Mouse (Mus musculus) Patski (cell line): ENCODE data around the gene Gab1. TPM values are rescaled to one million over a fixed set of nuclear protein-coding genes. Genes with fewer than 3 reads are reported as not detected.

Experiments used
- ATAC-seq: fragments of 100-300 bp; one replicate; pipeline ENCODE4 v1.8.0; 2021
- CTCF ChIA-PET: fragments of 350-600 bp; sonication (Branson Sonifier 250); formaldehyde crosslinking; loops from one replicate; lab custom pipeline; 2022; ENCODE audit warnings: inconsistent platforms; lab: Charles Lee
- POLR2A ChIA-PET: fragments of 350-600 bp; sonication (Branson Sonifier 250); formaldehyde crosslinking; loops from one replicate; lab custom pipeline; 2022; ENCODE audit warnings: antibody characterized with exemption, inconsistent platforms; lab: Charles Lee
- DNase-seq: peaks from one replicate; pipeline ENCODE4 v3.0.0-alpha.2; 2011; ENCODE audit warnings: low read depth, low spot score
- H3K27me3 ChIP-seq: fragments of 371-371 bp; one replicate; pipeline ENCODE4 v1.5.1; 2021
- CTCF ChIP-seq: fragments of 100-300 bp; IDR thresholded peaks from one replicate; pipeline ENCODE4 v1.5.1; 2021
- in situ Hi-C: fragments of 300-500 bp; cut with MboI; formaldehyde crosslinking; loops from 3 replicates; pipeline ENCODE4 v1.11.1; 2018; ENCODE audit warnings: low pct_unique_long_range_greater_than_20kb, mixed read lengths
- polyA plus RNA-seq: library from polyadenylated mRNA; unstranded; gene quantifications from one replicate; pipeline ENCODE4 v1.2.3, GENCODE M21; 2021

Gab1 gene
- polyA plus RNA-seq, 1 experiment from 2014 or later, result 30.7 TPM

- no peak for DNase-seq
- TF ChIP-seq CTCF, result no peak
- in situ Hi-C loops, result no loop called here
- POLR2A ChIA-PET, result interaction anchor here (0.6 kb wide), 2 partner anchors 54 to 65 kb away, joined by 3 to 4 read pairs; no protein-coding TSS in a partner anchor
- H3K27me3 ChIP-seq, result no peaks in the 10 kb centered on the region
- ATAC-seq, result peak; percentile 58
- CTCF ChIA-PET, result interaction anchor here (1.0 to 3.6 kb wide), 4 partner anchors 11 to 182 kb away, joined by 3 to 16 read pairs (median 4); no protein-coding TSS in a partner anchor
Observed at GRCm38 (mm10) chr8:80814087-80814791, 66.1 kb downstream of the Gab1 start.

GRCm38 (mm10) chr8:80813439-80813838 is 66.9 kb downstream of the Gab1 start:
- H3K27me3 ChIP-seq, result no peaks in the 10 kb centered on the region
- DNase-seq (no peak), ATAC-seq (no peak)
- POLR2A ChIA-PET, result interaction anchor here (0.5 kb wide), 1 partner anchor 63 kb away, joined by 3 read pairs; no protein-coding TSS in a partner anchor
- peak; percentile 72 for TF ChIP-seq CTCF
- CTCF ChIA-PET, result interaction anchor here (1.0 to 3.6 kb wide), 2 partner anchors 12 to 183 kb away, joined by 4 to 16 read pairs; no protein-coding TSS in a partner anchor
- in situ Hi-C loops, result no loop called here

GRCm38 (mm10) chr8:80811591-80811991 is 68.7 kb downstream of the Gab1 start:
- no peaks in the 10 kb centered on the region for H3K27me3 ChIP-seq
- ATAC-seq, result no peak
- ChIA-PET POLR2A (interaction anchor here (0.6 kb wide), 1 partner anchor 10 kb away, joined by 3 read pairs; no protein-coding TSS in a partner anchor), CTCF (interaction anchor here (0.7 to 3.6 kb wide), 6 partner anchors 12 to 66 kb away, joined by 3 to 16 read pairs (median 3); no protein-coding TSS in a partner anchor)
- DNase-seq, result no peak
- no peak for TF ChIP-seq CTCF
- in situ Hi-C loops, result no loop called here

GRCm38 (mm10) chr8:80810916-80811315 is 69.4 kb downstream of the Gab1 start:
- H3K27me3 ChIP-seq, result no peaks in the 10 kb centered on the region
- ATAC-seq (no peak), DNase-seq (no peak)
- in situ Hi-C loops, result no loop called here
- ChIA-PET POLR2A (interaction anchor here (0.6 kb wide), 1 partner anchor 11 kb away, joined by 3 read pairs; no protein-coding TSS in a partner anchor), CTCF (interaction anchor here (0.7 to 2.0 kb wide), 5 partner anchors 12 to 67 kb away, joined by 3 to 6 read pairs (median 3); no protein-coding TSS in a partner anchor)
- TF ChIP-seq CTCF, result no peak

- in situ Hi-C loops, result no loop called here
- POLR2A ChIA-PET, result no interaction called here
- no peak for ATAC-seq
- no peak for DNase-seq
- no peaks in the 10 kb centered on the region for H3K27me3 ChIP-seq
- CTCF ChIA-PET, result interaction anchor here (2.0 kb wide), 1 partner anchor 19 kb away, joined by 6 read pairs; no protein-coding TSS in a partner anchor
- no peak for TF ChIP-seq CTCF
Observed at GRCm38 (mm10) chr8:80810442-80810841, 69.9 kb downstream of the Gab1 start.

GRCm38 (mm10) chr8:80807807-80808505 is 72.4 kb downstream of the Gab1 start:
- no peak for ATAC-seq
- H3K27me3 ChIP-seq, result no peaks in the 10 kb centered on the region
- DNase-seq, result no peak
- CTCF ChIA-PET, result interaction anchor here (1.1 kb wide), 1 partner anchor 17 kb away, joined by 3 read pairs; no protein-coding TSS in a partner anchor
- in situ Hi-C loops, result no loop called here
- POLR2A ChIA-PET, result no interaction called here
- TF ChIP-seq CTCF, result no peak

GRCm38 (mm10) chr8:80804066-80804619 is 76.2 kb downstream of the Gab1 start:
- no peak for ATAC-seq
- DNase-seq, result no peak
- in situ Hi-C loops, result no loop called here
- no peaks in the 10 kb centered on the region for H3K27me3 ChIP-seq
- CTCF ChIA-PET, result interaction anchor here (1.2 kb wide), 1 partner anchor 10 kb away, joined by 4 read pairs; no protein-coding TSS in a partner anchor
- no peak for TF ChIP-seq CTCF
- POLR2A ChIA-PET, result no interaction called here

- in situ Hi-C loops, result loop anchor here (10.0 kb wide), 1 partner anchor 76 kb away; no protein-coding TSS in a partner anchor
- no peaks in the 10 kb centered on the region for H3K27me3 ChIP-seq
- ATAC-seq (no peak), DNase-seq (no peak)
- peak; percentile 56 for TF ChIP-seq CTCF
- CTCF ChIA-PET, result interaction anchor here (1.0 to 1.7 kb wide), 2 partner anchors 13 to 19 kb away, joined by 3 to 4 read pairs; no protein-coding TSS in a partner anchor
- POLR2A ChIA-PET, result no interaction called here
Observed at GRCm38 (mm10) chr8:80798778-80799177, 81.5 kb downstream of the Gab1 start.

- CTCF ChIA-PET, result interaction anchor here (0.8 to 1.7 kb wide), 2 partner anchors 19 to 22 kb away, joined by 3 to 4 read pairs; no protein-coding TSS in a partner anchor
- POLR2A ChIA-PET, result no interaction called here
- no peak for DNase-seq
- TF ChIP-seq CTCF, result no peak
- H3K27me3 ChIP-seq, result no peaks in the 10 kb centered on the region
- in situ Hi-C loops, result loop anchor here (10.0 kb wide), 1 partner anchor 77 kb away; no protein-coding TSS in a partner anchor
- no peak for ATAC-seq
Observed at GRCm38 (mm10) chr8:80798198-80798777, 82.0 kb downstream of the Gab1 start.
